Mouse (Mus musculus) stomach, postnatal 0 days (tissue): ENCODE measurements at regions not wholly inside any gene's neighbourhood (a gene's known extent, or its start where the extent isn't known, plus 50 kb on each side); places are given as distances from the start of the nearest gene placed in this dataset.

Source experiments
- ATAC-seq: fragments of 200-750 bp; cut with Nextera tagmentation; 2 replicates; pipeline ENCODE4 v1.8.0; 2017; ENCODE audit not compliant: low FRiP score, low TSS enrichment
- DNase-seq: peaks from one replicate; pipeline ENCODE4 v3.0.0-alpha.2; 2016; ENCODE audit warnings: low spot score
- H3K27ac ChIP-seq: fragments of 300-500 bp; sonication (generic); replicated peaks from 2 replicates; pipeline ENCODE4 v1.5.1; 2014; ENCODE audit warnings: mild to moderate bottlenecking, control low read depth
- H3K27me3 ChIP-seq: fragments of 300-500 bp; sonication (generic); 2 replicates; pipeline ENCODE4 v1.6.1; 2014; ENCODE audit warnings: low read length; ENCODE audit not compliant: control insufficient read depth, insufficient read depth
- H3K36me3 ChIP-seq: fragments of 300-500 bp; sonication (generic); 2 replicates; pipeline ENCODE4 v1.6.1; 2014; ENCODE audit warnings: low read length, mixed read lengths; ENCODE audit not compliant: control insufficient read depth, insufficient read depth
- H3K4me1 ChIP-seq: fragments of 300-500 bp; sonication (generic); replicated peaks from 2 replicates; pipeline ENCODE4 v1.6.1; 2014; ENCODE audit warnings: antibody characterized with exemption; ENCODE audit not compliant: control insufficient read depth, insufficient read depth
- H3K4me2 ChIP-seq: fragments of 300-500 bp; sonication (generic); replicated peaks from 2 replicates; pipeline ENCODE4 v1.6.1; 2014; ENCODE audit warnings: low read depth, mild to moderate bottlenecking, control low read depth, moderate library complexity
- H3K4me3 ChIP-seq: fragments of 300-500 bp; sonication (generic); 2 replicates; pipeline ENCODE4 v1.5.1; 2014; ENCODE audit warnings: low read depth, low read length, control low read depth
- H3K9ac ChIP-seq: fragments of 300-500 bp; sonication (generic); 2 replicates; pipeline ENCODE4 v1.6.1; 2014; ENCODE audit warnings: mild to moderate bottlenecking, low read length, control low read depth, mixed read lengths
- H3K9me3 ChIP-seq: fragments of 300-500 bp; sonication (generic); 2 replicates; pipeline ENCODE4 v1.6.1; 2016; ENCODE audit warnings: low read length; ENCODE audit not compliant: control insufficient read depth
- CTCF ChIP-seq: IDR thresholded peaks from 2 replicates; pipeline ENCODE4 v1.5.1; 2016; ENCODE audit warnings: antibody characterized with exemption, low read depth, mild to moderate bottlenecking, moderate library complexity
- EP300 ChIP-seq: optimal IDR thresholded peaks from 2 replicates; pipeline ENCODE3; 2016; ENCODE audit warnings: antibody characterized with exemption
- WGBS: fragments of 180-500 bp; shearing (Covaris S2); extraction: QIAGEN DNeasy Blood & Tissue Kit; methylation state at CpG from one replicate; pipeline ENCODE4 v1.1.7; 2014; 5-methylcytosine and 5-hydroxymethylcytosine counted together

- no peak overlapping the region for H3K4me2 ChIP-seq
- H3K27me3 ChIP-seq: no peaks in the 10 kb centered on the region
- WGBS: 83% methylated on average over 3 of the region's 3 CpGs
- no peaks in the 10 kb centered on the region for H3K9me3 ChIP-seq
- ATAC-seq (no peak), DNase-seq (no peak)
- no peak overlapping the region for H3K9ac ChIP-seq
- no peak for TF ChIP-seq EP300
- H3K36me3 ChIP-seq: no peaks in the 10 kb centered on the region
- H3K4me1 ChIP-seq: no peaks in the 10 kb centered on the region
- no peak overlapping the region for H3K4me3 ChIP-seq
- no peak overlapping the region for H3K27ac ChIP-seq
These were observed 349.2 kb downstream of the Nucb2 start for GRCm38 (mm10) chr7:116853351-116853750.

- H3K4me1 ChIP-seq: no peaks in the 10 kb centered on the region
- DNase-seq (no peak), ATAC-seq (no peak)
- H3K4me2 ChIP-seq: no peak overlapping the region
- H3K9me3 ChIP-seq: no peaks in the 10 kb centered on the region
- no peak overlapping the region for H3K4me3 ChIP-seq
- no peaks in the 10 kb centered on the region for H3K36me3 ChIP-seq
- 77% methylated on average over 5 of the region's 5 CpGs for WGBS
- H3K27ac ChIP-seq: no peak overlapping the region
- TF ChIP-seq EP300 (no peak), CTCF (no peak)
- H3K27me3 ChIP-seq: no peaks in the 10 kb centered on the region
- no peak overlapping the region for H3K9ac ChIP-seq
These were observed 353.0 kb downstream of the Nucb2 start for GRCm38 (mm10) chr7:116857141-116857540.

GRCm38 (mm10) chr7:116857744-116858143 is 353.6 kb downstream of the Nucb2 start:
- DNase-seq: no peak
- Histone ChIP-seq H3K9ac (no peak overlapping the region), H3K4me2 (no peak overlapping the region), H3K27me3 (no peaks in the 10 kb centered on the region), H3K9me3 (no peaks in the 10 kb centered on the region), H3K4me1 (no peaks in the 10 kb centered on the region), H3K4me3 (no peak overlapping the region), H3K27ac (no peak overlapping the region), H3K36me3 (no peaks in the 10 kb centered on the region)
- TF ChIP-seq CTCF (no peak), EP300 (no peak)
- 75% methylated on average over 4 of the region's 4 CpGs for WGBS
- ATAC-seq: no peak

GRCm38 (mm10) chr7:116882268-116882964 is 378.2 kb downstream of the Nucb2 start:
- ATAC-seq: no peak
- H3K27me3 ChIP-seq: no peaks in the 10 kb centered on the region
- TF ChIP-seq CTCF (no peak), EP300 (no peak)

GRCm38 (mm10) chr7:116893846-116894245 is 389.7 kb downstream of the Nucb2 start:
- ATAC-seq (no peak), DNase-seq (no peak)

More at GRCm38 (mm10) chr7:116882268-116882964, 378.2 kb downstream of the Nucb2 start:
- H3K4me1 ChIP-seq: no peaks in the 10 kb centered on the region
- DNase-seq: no peak
- no peaks in the 10 kb centered on the region for H3K9me3 ChIP-seq
- H3K36me3 ChIP-seq: no peaks in the 10 kb centered on the region
- H3K4me3 ChIP-seq: no peak overlapping the region
- WGBS: 53% methylated on average over 5 of the region's 5 CpGs
- H3K9ac ChIP-seq: no peak overlapping the region
- H3K27ac ChIP-seq: no peak overlapping the region
- no peak overlapping the region for H3K4me2 ChIP-seq

GRCm38 (mm10) chr7:116915797-116916196 is 411.6 kb downstream of the Nucb2 start:
- Histone ChIP-seq H3K27ac (no peak overlapping the region), H3K4me2 (no peak overlapping the region), H3K4me3 (no peak overlapping the region), H3K4me1 (no peaks in the 10 kb centered on the region), H3K9ac (no peak overlapping the region), H3K27me3 (no peaks in the 10 kb centered on the region), H3K9me3 (no peaks in the 10 kb centered on the region), H3K36me3 (no peaks in the 10 kb centered on the region)
- TF ChIP-seq EP300: no peak
- TF ChIP-seq CTCF: no peak
- 25% methylated on average over 6 of the region's 6 CpGs for WGBS
- DNase-seq (no peak), ATAC-seq (no peak)

More at GRCm38 (mm10) chr7:116893846-116894245, 389.7 kb downstream of the Nucb2 start:
- Histone ChIP-seq H3K9ac (no peak overlapping the region), H3K36me3 (no peaks in the 10 kb centered on the region), H3K27me3 (no peaks in the 10 kb centered on the region), H3K4me1 (no peaks in the 10 kb centered on the region), H3K4me3 (no peak overlapping the region), H3K4me2 (no peak overlapping the region), H3K27ac (no peak overlapping the region), H3K9me3 (no peaks in the 10 kb centered on the region)
- 78% methylated on average over 6 of the region's 6 CpGs for WGBS
- no peak for TF ChIP-seq CTCF
- TF ChIP-seq EP300: no peak
